Mouse (Mus musculus) T-helper 1 cell (primary cell): ENCODE data around the gene Arl15.

ENCODE experiments used
- in situ Hi-C: fragments of 300-600 bp; cut with MboI, MseI; formaldehyde crosslinking; loops from one replicate; pipeline ENCODE4 v1.15.1; 2025; ENCODE audit warnings: high pct_unique_total_duplicates

Gene Arl15

DNA sequence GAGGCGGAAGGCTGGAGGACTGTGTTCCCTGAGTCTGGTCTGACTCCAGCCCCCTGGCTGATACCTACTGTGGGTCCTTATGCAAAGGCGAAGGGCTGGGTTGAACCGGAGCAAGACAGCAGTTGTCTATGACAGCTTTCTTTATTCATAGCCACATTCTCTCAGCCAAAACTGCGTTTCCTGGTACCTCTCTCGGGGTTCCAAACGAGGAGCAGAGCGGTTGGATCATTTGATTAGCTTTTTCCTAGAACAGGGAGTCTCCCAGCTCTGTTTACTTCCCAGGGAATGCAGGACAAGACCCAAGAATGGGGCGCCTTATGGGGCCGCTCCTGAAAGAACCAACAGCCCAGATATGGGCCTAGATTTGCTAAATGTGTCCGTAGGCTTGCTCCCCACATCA lies 396.6 kb downstream of the Arl15 start:
- in situ Hi-C loops: no loop called here

DNA sequence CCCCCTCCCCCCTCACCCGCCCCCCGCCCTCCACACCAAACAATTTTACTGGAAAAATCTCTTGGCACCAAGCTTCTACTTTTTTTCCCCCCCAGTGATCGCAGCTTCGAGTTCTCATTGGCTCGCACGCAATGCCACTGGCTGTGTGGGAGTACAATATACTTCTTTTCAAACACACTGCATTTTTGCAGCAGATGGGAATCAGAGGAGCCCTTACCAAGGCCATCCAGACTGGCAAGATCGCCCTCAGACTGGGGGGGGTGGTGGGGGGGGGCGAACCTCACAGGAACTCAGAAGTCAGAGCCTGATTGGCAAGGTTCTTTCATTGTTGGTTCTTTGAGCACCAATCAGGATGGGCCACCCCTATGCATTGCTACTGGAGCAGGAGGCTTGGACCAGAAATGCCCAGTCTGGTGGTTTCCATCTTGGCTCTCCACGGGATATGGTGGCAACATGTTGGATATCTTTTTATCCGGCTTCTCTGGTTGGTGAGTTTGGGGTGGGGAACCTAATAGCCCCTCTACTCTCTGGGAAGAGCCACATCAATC lies 404.0 kb downstream of the Arl15 start:
- in situ Hi-C loops: no loop called here

- in situ Hi-C loops: no loop called here
Observed at GRCm38 (mm10) chr13:114199746-114200145, 405.4 kb downstream of the Arl15 start.

GRCm38 (mm10) chr13:114200545-114200944 lies 406.2 kb downstream of the Arl15 start:
- in situ Hi-C loops: no loop called here

- in situ Hi-C loops: no loop called here
Observed at GRCm38 (mm10) chr13:114202806-114203570, 408.7 kb downstream of the Arl15 start.
